Mouse (Mus musculus) c-Kit-positive CD71-negative TER-119-negative erythroid progenitor cells, embryonic 14.5 days (primary cell): ENCODE measurements at regions not wholly inside any gene's neighbourhood (a gene's known extent, or its start where the extent isn't known, plus 50 kb on each side); places are given as distances from the start of the nearest gene placed in this dataset.

Source experiments
- DNase-seq: peaks from one replicate; pipeline ENCODE4 v3.0.0-alpha.2; 2013; ENCODE audit warnings: low read depth

- DNase-seq = no peak
These were observed 153.3 kb downstream of the Shq1 start for GRCm38 (mm10) chr6:100517662-100518061.

GRCm38 (mm10) chr6:100512676-100513075 lies 158.3 kb downstream of the Shq1 start:
- peak; percentile 28 for DNase-seq

GRCm38 (mm10) chr6:100510676-100511075 lies 160.3 kb downstream of the Shq1 start:
- no peak for DNase-seq

GRCm38 (mm10) chr6:100505506-100506247 lies 165.3 kb downstream of the Shq1 start:
- DNase-seq = no peak

- DNase-seq = no peak
These were observed 167.8 kb downstream of the Shq1 start for GRCm38 (mm10) chr6:100502961-100503782.

- DNase-seq = no peak
These were observed 168.8 kb downstream of the Shq1 start for GRCm38 (mm10) chr6:100502139-100502538.

GRCm38 (mm10) chr6:100500741-100501140 lies 170.2 kb downstream of the Shq1 start:
- no peak for DNase-seq

GRCm38 (mm10) chr6:100500060-100500459 lies 170.9 kb downstream of the Shq1 start:
- no peak for DNase-seq

- DNase-seq = no peak
These were observed 172.1 kb downstream of the Shq1 start for GRCm38 (mm10) chr6:100498861-100499271.

- DNase-seq = no peak
These were observed 172.8 kb downstream of the Shq1 start for GRCm38 (mm10) chr6:100498126-100498525.

- no peak for DNase-seq
These were observed 174.8 kb downstream of the Shq1 start for GRCm38 (mm10) chr6:100496135-100496534.

- DNase-seq = no peak
These were observed 175.8 kb downstream of the Shq1 start for GRCm38 (mm10) chr6:100495131-100495530.

GRCm38 (mm10) chr6:100493558-100493957 lies 177.4 kb downstream of the Shq1 start:
- no peak for DNase-seq

GRCm38 (mm10) chr6:100491811-100492210 lies 179.1 kb downstream of the Shq1 start:
- DNase-seq = no peak

GRCm38 (mm10) chr6:100490920-100491712 lies 179.8 kb downstream of the Shq1 start:
- DNase-seq = no peak

GRCm38 (mm10) chr6:100483836-100484235 lies 187.1 kb downstream of the Shq1 start:
- DNase-seq = no peak

GRCm38 (mm10) chr6:100483084-100483810 lies 187.7 kb downstream of the Shq1 start:
- no peak for DNase-seq

- DNase-seq = no peak
These were observed 188.4 kb downstream of the Shq1 start for GRCm38 (mm10) chr6:100482572-100482971.

GRCm38 (mm10) chr6:100480525-100480924 lies 190.4 kb downstream of the Shq1 start:
- DNase-seq = no peak

- no peak for DNase-seq
These were observed 191.1 kb downstream of the Shq1 start for GRCm38 (mm10) chr6:100479881-100480280.

GRCm38 (mm10) chr6:100479455-100479854 lies 191.5 kb downstream of the Shq1 start:
- DNase-seq = no peak
